Mouse (Mus musculus) cerebellum, postnatal 14 days (tissue): ENCODE data around the gene Arxes2.
A peak's percentile ranks its signal among the peaks of the same experiment; 100 is the strongest.

Experiments used
- DNase-seq, 2 experiments: peaks; one replicate each; pipeline ENCODE4 v3.0.0; 2021; ENCODE audit warnings: mixed read lengths in 2 of 2

Gene Arxes2

DNA sequence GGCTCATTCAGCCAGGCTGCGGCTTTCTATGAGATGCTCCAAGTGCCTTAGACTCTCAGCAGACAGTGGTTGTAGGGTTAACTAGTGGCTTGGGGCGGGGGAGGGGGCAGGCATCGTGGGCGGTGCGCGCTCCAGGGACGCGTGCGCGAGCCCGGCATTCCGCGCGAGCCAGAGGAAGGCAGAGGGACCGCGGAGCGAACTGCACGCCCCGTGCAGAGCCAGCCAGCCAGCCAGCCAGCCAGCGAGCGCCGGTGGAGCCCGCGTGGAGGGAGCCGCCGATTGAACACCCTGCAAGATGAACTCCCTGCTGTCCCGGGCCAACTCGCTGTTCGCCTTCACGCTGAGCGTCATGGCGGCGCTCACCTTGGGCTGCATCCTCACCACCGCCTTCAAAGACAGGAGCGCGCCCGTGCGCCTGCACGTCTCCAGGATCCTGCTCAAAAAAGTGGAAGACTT is at the start of gene Arxes2:
Gene Arxes2, plus strand, starts transcription at position 161 of the 456 bp plus-strand sequence.
- DNase-seq = peak in 1 of 2 experiments; percentile 54

DNA sequence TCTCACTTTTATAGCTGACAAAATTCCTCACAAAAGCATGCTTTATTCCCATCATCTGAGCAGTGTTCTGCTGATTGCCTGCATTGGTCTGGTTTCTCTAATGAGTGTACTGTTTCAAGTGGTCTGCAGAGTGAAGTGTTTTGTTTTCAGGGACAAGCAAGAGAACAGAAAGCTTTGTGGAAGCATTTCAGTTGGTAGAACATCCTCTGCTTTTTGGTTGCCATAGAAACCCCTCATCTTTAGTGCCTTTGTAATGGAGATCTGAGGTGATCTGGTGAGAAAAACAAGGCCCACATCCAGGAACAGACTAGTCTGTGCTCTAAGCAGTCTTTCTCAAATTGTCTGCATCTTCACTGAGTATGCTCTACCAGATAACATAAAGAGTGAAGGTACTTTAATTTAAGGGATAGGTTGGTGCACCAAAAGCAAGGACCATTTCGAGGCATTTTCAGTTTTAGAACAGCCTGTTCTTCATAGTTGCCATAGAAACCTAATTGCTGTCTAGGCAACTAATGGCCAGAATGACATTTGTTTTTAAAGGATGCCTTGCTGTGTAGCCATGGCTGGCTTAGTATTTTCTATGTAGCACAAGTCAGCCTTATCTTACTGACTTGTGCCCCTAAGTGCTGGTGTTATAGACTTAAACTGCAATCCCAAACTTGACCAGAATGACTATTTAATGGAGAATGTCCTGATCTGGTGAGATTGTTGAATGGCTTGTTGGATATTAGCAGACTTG is 44.8 kb upstream of the Arxes2 start:
- DNase-seq = no peak

DNA sequence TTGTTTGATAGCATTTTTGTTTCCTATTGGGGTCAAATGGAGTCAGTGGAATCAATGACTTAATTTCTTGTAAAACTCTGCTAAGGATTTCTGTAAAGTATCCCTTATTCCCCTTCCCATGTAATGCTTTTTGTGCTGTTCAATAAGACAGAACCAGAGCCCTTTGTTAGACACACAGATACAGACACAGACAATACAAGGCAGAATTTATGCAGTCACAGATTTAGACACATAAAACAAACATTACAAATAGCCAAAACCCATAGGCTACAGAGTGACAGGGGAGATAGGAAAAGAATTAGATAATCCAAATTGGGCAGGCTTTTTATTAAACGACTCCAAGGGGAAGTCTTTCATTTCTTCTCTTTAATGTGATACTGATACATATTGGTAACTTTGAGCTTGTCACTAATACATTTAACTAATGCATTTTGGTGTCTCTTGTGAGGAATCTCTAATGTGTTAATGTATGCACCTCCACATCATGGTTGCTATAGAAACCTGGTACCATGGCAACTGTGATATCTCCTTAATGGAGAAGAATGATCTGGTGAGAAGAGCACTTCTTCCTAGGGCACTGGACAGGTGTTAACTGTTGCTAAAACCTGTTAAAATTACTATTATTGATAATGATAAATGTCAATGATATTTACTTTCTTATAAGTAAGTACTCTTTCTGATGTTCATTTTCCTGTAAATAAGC is 36.5 kb upstream of the Arxes2 start:
- no peak for DNase-seq

DNA sequence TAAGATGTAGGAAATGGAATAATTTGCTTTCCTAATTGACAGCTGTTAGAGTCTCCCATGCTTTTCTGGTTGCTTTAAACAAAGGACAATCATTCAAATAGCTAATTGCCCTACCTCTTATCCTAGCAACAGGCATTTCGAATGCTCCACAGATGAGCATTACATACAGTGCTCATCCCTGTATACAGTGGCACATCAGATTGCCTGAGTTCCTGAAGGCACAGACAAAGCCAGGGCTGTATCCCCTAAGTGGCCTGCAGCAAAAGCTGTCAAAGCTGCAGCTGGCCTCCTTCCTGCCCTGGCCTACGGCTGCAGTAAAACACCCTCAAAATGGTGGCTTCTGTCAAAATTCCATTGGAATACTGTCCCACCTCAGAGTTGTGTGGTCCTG is 35.9 kb upstream of the Arxes2 start:
- DNase-seq = no peak

DNA sequence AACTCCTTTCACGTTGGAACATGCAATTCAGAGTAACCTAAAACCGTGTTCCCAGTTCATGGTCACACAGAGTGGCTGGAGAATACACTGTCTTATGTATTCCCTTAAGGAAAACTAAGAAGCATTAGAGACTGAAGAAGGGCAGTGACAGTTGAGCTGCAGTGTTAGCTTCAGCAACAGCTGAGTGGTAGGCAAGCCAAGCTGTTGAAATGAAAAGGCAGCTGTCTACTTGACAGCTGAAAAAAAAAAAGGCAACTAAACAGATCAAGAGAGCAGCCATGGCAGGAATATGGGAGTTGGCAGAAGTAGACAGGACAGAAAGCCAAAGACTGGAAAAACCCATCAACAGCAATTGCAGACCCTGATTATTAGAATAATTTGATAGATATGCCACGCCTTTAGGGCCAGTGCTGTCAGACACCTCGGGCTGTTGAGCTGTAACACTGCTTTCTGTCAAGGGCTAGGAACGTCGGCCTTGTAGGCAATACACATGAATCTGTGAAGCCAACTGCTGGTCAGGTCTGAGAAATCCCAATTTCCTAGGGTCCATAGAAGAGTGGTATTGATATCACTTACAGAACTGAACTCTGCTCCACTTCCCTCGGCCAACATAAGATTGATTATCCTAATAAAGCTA is 34.9 kb upstream of the Arxes2 start:
- no peak for DNase-seq

DNA sequence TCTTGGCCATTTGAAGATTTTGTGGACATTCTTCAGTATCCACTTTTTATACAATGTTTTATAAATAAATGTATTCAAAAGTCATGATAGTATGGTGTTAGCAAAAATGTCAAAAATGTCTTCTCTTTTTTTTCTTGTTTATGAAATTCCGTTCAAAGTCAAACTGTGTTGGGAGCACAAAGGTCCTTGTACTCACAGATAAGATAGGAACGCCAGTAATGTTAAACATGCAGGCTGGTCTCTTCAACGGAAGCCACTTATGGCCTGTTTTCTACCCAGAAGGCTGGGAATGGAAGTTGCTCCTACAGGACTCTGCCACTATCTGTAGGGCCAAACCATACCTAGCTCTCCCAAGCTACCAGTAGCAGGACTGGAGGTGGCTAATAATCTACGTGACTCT is 34.1 kb upstream of the Arxes2 start:
- DNase-seq = no peak

DNA sequence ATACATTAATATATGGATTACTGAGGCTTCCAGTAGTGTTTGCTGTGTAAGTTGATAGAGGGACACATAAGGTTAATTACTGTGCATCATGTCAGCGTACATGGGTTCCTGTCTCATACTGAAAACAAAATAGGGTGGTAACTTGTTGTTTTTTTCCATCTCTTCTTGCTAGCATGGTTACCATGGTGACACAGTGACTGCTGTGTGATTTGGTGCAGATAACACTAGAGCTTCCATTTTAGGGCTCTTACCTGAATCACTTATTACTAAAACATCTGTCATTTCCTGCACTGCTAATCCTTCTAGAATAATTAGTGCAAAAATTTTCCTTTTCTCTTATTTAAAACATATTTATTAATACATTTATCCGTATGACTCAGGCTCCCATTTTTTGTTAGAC is 31.3 kb upstream of the Arxes2 start:
- no peak for DNase-seq

DNA sequence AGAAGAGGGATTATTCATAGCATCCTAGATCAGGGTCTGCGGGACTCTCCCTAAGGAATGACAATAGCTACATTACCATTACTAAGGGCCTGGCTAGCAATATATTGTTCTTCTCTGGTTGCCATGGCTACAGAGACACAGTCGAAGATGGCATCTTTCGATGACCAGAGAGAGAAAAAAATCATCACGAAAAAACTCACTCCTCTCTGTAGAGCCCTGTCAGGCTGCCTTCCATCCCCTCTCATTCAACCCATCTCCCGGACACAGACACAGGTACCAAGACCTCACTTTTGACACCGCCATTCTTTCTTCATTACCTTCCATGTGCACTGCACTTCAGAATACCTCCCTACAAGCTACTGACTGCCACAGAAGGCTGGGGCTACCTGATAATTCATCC is 30.5 kb upstream of the Arxes2 start:
- no peak for DNase-seq

DNA sequence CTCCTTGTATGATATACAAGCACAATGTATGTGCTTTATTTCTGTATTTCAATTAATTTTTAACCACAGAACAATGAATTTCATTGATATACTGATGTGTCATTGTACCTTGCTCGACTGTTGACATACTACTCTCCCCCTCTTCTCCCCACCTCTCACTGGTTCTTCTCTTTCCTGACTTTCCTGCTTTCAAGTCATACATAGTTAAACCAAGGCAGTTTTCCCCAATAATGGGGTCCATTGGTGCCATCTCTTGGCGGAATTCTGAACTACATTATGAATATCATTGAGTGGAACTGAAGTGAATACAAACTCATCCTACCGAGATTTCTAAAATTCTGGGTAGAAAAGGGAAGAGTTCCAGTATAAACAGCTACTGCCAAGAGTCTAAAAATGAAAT is 30.0 kb upstream of the Arxes2 start:
- DNase-seq = peak; percentile 57 to 64

DNA sequence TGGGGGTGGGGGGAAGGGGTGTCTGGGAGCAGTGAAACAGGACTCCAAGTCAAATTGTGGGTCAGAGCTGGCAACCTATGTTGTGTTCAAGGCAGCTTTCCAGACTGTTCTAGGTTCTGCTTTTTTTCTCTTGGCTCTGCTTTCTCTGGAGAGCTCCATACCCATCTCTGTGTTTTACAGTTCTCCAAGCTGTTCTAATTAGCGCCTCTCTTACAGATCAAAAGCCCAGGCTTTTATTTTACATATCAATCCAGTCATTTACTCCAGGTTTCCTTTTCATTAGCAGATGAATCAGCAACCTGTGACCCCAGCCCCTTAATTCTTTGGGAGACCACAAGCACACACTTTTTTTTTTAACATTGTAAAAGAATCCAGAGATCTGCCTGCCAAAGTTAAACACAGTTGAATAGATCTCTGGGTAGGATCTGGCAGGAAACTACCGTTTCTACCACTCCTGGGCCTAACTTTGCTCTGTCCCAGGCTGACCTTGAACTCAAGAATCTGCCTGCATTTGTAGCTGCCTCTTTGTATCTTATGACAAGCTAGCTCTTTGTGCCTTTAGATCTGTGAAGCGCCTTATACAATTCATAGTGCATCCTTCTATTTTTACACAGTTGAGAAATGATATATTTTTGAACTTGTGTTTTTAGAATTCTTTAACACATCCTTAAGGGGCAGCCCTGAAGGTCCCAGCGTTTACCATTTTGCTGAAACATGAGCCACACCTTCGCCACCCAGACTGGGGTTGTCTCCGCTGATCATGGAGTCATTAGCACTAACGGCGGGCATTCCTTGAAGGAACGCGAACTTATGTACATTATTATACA is 19.8 kb upstream of the Arxes2 start:
- no peak for DNase-seq

DNA sequence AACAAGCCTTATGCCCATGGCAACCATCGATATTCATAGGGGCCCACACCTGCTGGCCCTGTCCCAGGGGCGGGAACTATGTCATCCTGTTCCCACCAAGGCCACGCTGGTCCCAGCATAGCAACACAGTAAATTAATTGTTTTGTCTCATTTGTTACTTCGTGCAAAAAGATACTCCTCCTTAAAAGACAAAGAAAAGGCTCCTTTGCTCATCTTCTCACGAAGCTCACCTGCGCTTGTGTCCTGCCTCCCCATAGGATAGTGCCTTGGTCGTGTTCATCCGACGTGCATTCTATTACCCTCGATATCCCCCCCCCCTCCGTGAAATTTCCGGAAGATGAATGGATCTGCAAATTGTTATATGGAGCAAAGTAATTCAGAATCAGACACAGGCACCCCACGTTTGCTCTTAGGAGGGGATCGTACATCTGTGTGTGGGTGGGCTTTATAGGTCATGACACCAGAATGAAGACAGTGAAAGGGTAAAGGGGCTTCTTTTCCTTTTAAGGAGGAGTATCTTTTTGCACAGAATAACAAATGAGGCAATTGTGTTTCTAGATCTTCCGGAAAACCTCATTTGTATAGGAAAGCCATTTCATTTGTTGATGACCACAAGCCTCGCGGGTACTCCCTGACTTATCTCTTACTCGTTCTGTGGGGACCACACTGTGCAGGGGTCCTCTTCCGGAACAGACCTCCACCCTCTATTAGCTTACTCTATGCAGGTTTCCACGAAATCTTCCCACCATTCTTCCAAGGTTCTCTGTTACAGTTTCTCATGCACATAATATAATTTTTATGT is 19.0 kb upstream of the Arxes2 start:
- peak in 1 of 2 experiments; percentile 4 for DNase-seq

DNA sequence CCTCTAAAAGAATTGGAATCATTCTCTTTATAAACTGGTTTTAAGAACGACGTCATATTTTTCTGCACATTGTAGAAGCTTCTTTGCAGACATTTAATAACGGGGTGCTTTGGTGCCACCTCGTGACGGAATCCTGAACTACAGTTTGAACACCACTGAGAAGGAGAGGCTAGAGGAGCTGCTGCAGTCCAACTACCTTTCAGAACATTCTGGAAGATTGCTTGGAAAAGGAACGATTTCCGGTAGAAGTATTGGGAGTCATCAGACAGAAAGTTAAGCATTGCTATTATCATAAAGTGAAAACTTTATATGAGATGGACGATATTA is 18.4 kb upstream of the Arxes2 start:
- DNase-seq = peak; percentile 84 to 89

DNA sequence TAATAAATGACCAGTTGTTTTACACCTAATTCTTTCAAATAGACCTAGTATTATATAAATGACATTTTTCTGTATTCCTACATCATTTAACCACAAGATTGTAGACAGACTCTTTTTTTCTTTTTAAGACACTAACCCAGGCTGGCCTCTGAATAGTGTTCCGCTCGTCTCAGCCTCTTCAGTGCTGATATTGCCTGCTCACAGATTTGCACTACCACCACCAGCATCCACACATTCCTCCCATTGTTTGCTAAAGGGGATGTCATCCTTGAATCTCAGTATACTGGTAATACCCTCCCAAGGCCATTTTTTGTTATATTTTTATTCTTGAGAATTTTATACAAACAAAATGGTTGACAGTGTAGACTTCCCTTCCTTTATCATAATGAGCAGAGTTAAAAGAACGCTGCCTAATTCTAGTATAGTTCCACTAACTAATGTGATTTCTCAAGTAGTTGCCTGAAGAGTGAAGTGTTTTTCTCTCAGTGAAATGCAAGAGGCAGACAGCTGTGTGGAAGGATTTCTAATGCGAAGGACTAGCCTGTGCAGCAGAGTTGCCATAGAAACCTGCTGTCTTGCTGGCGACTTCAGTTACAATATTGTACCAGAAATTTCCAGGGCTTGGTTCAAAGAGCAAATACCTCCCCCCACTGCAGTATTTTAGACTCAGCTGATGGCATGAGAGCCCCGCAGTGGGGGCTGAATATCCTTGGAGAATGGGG is 8.9 kb upstream of the Arxes2 start:
- DNase-seq = no peak

DNA sequence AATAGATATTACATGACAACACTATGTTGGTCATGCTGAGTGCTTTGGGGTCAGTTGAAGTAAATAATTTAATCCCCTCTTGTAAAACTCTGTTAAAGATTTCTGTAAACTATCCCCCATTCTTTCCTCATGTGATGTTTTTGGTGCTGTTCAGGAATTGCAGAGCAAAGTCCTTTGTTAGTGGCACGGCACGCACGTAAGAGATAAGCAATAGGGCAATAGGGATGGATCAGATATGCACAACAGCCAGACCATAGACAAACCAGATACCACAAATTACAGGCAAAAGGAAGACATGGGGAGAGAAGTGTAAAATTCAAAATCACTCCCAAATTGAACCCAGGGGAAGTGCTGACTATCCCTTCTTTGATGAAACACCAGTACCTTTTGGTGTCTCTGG is 7.4 kb upstream of the Arxes2 start:
- no peak for DNase-seq

DNA sequence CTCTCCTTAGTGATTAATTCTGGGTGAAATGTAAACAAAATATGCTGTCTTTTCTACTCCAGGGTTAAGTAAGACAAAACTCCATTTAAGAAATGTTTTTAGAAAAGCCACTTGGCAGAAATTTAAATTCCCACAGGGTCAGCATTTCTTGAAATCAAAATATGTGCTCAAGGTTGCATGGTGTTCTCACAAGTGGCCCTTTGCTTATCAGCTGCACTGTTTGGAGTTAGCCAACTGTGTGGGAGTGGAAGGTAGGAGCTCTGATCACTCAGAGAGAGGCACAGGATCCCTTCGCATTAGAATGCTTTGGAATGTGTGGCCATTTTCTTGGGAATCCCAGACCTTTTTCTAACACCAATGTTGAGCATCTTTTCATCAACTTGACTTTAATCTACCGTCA is 3.0 kb upstream of the Arxes2 start:
- no peak for DNase-seq

DNA sequence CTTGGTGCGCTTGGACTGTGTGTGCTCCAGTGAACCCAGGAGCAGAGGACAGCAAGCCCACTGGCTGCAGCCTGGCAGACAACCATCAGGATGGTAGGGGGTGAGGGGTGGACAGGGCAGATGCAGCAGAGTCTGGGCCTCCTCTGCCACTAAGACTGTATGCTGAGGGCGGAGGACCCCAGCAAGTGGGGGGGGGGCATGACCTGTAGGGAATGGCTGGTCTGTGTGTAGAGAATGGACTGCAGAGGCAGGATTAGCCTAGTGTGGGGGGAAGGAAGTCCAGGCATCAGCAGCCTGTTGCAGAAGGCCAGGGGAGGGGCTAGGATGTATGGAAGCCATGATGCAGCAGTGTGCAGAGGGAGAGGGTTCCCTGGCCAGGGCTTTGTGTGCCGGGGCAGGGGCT is 431 bp upstream of the Arxes2 start:
- peak; percentile 10 to 27 for DNase-seq

DNA sequence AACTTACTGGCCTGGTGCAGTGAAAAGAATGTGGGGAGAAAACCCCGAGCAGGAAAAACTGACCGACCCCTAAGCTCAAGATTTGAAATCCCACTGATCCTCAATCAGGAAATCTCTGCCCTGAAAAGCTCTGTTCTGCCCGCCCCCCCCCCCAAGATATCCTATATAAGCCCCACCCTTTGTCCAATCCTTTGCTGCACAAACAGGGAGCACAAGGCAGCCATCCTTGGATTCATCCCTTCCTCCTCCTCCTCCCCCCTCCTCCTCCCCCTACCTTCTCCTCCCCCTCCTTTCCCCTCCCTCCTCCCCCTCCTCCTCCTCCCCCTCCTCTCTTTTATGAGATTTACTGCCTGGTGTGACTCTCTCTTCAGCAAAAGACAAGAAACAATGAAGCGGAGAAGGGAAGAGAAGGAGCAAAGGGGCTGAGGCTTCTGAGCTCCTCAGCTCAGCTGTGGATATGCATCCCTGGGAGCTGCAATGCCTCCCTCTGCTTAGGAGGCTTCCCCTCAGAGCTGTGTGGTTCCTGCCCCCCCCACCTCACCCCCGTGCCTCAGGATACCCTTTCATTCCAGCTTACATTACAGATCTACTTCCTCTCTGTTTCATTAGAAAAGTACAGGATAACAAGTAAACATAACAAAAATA is 13.7 kb downstream of the Arxes2 start:
- DNase-seq = no peak

DNA sequence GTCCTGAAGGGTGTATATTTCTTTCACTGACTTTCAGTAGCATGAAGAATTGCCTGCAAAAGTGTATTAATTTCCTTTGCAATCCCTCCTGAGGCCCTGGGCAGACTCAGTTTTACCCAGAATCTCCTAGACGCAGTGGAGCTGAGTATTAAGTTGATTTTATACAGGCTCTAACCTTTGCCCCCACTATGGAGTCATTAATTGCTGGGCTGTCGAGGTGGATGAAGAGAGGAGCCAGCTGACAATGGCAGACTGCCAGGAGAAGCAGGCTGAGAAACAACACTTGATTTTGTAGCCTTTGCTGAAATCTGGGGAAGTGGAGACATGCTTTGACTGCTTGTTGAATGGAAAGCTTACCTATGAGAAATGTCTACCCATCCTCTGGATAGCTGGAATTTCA is 20.8 kb downstream of the Arxes2 start:
- peak in 1 of 2 experiments; percentile 18 for DNase-seq

DNA sequence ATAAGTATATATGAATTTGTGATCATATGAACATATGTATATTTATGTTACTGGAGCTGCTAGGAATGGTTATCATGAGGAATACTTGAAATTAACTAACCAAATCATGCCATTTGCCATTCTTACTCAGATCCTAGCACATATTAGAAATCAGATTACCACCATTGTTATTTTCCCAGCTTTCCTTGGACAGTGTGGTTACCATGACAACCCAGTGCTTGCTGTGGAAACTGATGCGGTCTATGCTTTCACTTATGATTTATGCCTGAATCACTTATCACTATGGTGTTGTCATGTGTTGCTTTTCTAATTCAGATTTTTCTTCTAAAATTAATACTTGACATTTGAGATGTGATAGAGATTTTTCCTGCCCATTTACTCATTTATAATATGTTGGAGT is 36.7 kb downstream of the Arxes2 start:
- no peak for DNase-seq

DNA sequence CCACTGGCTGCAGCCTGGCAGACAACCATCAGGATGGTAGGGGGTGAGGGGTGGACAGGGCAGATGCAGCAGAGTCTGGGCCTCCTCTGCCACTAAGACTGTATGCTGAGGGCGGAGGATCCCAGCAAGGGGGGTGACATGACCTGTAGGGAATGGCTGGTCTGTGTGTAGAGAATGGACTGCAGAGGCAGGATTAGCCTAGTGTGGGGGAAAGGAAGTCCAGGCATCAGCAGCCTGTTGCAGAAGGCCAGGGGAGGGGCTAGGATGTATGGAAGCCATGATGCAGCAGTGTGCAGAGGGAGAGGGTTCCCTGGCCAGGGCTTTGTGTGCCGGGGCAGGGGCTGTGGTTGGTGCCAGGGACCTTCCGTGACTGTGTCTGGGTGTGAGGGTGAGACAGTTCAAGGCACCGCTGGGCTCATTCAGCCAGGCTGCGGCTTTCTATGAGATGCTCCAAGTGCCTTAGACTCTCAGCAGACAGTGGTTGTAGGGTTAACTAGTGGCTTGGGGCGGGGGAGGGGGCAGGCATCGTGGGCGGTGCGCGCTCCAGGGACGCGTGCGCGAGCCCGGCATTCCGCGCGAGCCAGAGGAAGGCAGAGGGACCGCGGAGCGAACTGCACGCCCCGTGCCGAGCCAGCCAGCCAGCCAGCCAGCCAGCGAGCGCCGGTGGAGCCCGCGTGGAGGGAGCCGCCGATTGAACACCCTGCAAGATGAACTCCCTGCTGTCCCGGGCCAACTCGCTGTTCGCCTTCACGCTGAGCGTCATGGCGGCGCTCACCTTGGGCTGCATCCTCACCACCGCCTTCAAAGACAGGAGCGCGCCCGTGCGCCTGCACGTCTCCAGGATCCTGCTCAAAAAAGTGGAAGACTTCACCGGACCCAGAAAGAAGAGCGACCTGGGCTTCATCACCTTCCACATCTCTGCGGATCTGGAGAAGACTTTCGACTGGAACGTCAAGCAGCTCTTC is 39.5 kb downstream of the Arxes2 start, which contains the start of gene Arxes1:
Gene Arxes1, plus strand, starts transcription at position 569 of the 965 bp plus-strand sequence.
- peak; percentile 52 to 58 for DNase-seq
